Comparison of ENCODE assay signal across 8 mouse cellular contexts in the genomic region with DNA sequence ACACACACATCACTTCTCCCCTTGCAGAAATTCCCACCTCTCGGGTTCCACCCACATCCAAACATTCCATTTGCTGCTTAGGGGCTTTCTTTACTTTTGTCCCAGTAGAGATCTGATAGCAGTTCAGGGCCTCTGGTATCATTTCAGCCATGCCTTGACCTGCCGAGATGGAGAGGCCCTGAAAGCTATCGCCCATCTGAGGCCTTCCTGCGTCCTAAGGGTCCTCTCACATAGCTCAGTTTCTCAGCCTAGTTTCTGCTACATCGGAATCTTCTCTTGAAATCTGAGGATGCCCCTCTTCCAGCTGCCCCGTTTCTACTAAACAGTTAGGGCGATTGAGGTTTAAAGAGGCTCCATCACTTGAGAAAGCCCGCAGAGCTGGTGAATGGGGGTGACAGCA. TPM values are rescaled to one million over a fixed set of nuclear protein-coding genes. Genes with fewer than 3 reads are reported as not detected.
DNase-seq lines count a peak whose midpoint lies in the region; ATAC-seq and TF ChIP-seq lines count a peak whose summit lies in the region.

No protein-coding gene starts in this region.

- peaks cover 69% of the 10 kb centered on the region for H3K4me1 ChIP-seq in heart, embryonic 15.5 days (replicated peaks)
- peaks cover 1% of the 10 kb centered on the region for H3K4me1 ChIP-seq in bone marrow, adult 2 months (ENCODE audit: control insufficient read depth, insufficient read depth, low read length)
- peaks cover 12% of the 10 kb centered on the region for H3K4me1 ChIP-seq in hindbrain, embryonic 11.5 days (replicated peaks; ENCODE audit: control insufficient read depth, insufficient read depth, low read length)

- peak overlapping the region; percentile 99 for H3K4me2 ChIP-seq in heart, embryonic 15.5 days
- H3K4me2 ChIP-seq in hindbrain, embryonic 11.5 days (replicated peaks; ENCODE audit: low read depth, low read length): peak overlapping the region; percentile 98; the same call in 1 of the 2 replicates

- H3K36me3 ChIP-seq in heart, embryonic 15.5 days: peaks cover 9% of the 10 kb centered on the region; the same call in 1 of the 2 replicates
- H3K36me3 ChIP-seq in hindbrain, embryonic 11.5 days (ENCODE audit: control insufficient read depth, insufficient read depth, low read length): no peaks in the 10 kb centered on the region
- peaks cover 10% of the 10 kb centered on the region for H3K36me3 ChIP-seq in macrophage (ENCODE audit: inconsistent target)

- H3K9me3 ChIP-seq in heart, embryonic 15.5 days (replicated peaks): no peaks in the 10 kb centered on the region
- no peaks in the 10 kb centered on the region for H3K9me3 ChIP-seq in hindbrain, embryonic 11.5 days (ENCODE audit: control insufficient read depth, low read length)

- no peak overlapping the region for H3K27ac ChIP-seq in heart, embryonic 15.5 days
- peak overlapping the region; percentile 30; the same call in 1 of the 2 replicates for H3K27ac ChIP-seq in bone marrow, adult 2 months (ENCODE audit: control insufficient read depth, insufficient read depth, low read depth, low read length, poor library complexity)
- H3K27ac ChIP-seq in hindbrain, embryonic 11.5 days (ENCODE audit: low read depth, low read length): no peak overlapping the region
- H3K27ac ChIP-seq in macrophage: no peak overlapping the region

- peaks cover 22% of the 10 kb centered on the region; the same call in 1 of the 2 replicates for H3K79me2 ChIP-seq in macrophage (ENCODE audit: inconsistent target)

- peak overlapping the region; percentile 85; the same call in 1 of the 2 replicates for H3K9ac ChIP-seq in heart, embryonic 15.5 days
- peak overlapping the region; percentile 11; the same call in 1 of the 2 replicates for H3K9ac ChIP-seq in hindbrain, embryonic 11.5 days (ENCODE audit: low read depth, low read length)

- H3K4me3 ChIP-seq in heart, embryonic 15.5 days: peak overlapping the region; percentile 76
- H3K4me3 ChIP-seq in bone marrow, adult 2 months (replicated peaks; ENCODE audit: control insufficient read depth, low read depth, low read length): peak overlapping the region; percentile 57
- H3K4me3 ChIP-seq in hindbrain, embryonic 11.5 days (ENCODE audit: low read depth, low read length): peak overlapping the region; percentile 54
- peak overlapping the region; percentile 58; the same call in 1 of the 2 replicates for H3K4me3 ChIP-seq in macrophage (ENCODE audit: inconsistent target)

- H3K27me3 ChIP-seq in heart, embryonic 15.5 days: no peaks in the 10 kb centered on the region; the same call in 1 of the 2 replicates
- peaks cover 4% of the 10 kb centered on the region; the same call in 1 of the 2 replicates for H3K27me3 ChIP-seq in hindbrain, embryonic 11.5 days (ENCODE audit: control insufficient read depth, insufficient read depth, low read length)

- intact Hi-C loops in heart, postnatal 10 days (cut with DNase I): no loop called here
- intact Hi-C loops in left cerebral cortex, postnatal 14 days (cut with DNase I): no loop called here

- no peak for DNase-seq in heart, postnatal 10 days
- DNase-seq in hindbrain, embryonic 11.5 days (ENCODE audit: low spot score): no peak
- no peak for DNase-seq in right cerebral cortex, postnatal 25 days
- DNase-seq in layer of hippocampus, adult 8-10 months (ENCODE audit: low spot score in 2 of 2): no peak
- DNase-seq in left cerebral cortex, postnatal 14 days (ENCODE audit: low spot score in 2 of 2): no peak

- no peak for TF ChIP-seq POLR2A in bone marrow, adult 2 months (IDR thresholded peaks at IDR 0.05; ENCODE audit: borderline replicate concordance, control insufficient read depth, low read depth, low read length)

- 46% methylated on average over 8 of the region's 8 CpGs for WGBS in heart, embryonic 15.5 days
- WGBS in bone marrow, adult 2 months: 41% methylated on average over 8 of the region's 8 CpGs
- 42% methylated on average over 8 of the region's 8 CpGs for WGBS in hindbrain, embryonic 11.5 days
- WGBS in macrophage (ENCODE audit: missing documents): 69% methylated on average over 8 of the region's 8 CpGs

- TF ChIP-seq CTCF in bone marrow, adult 2 months (IDR thresholded peaks at IDR 0.05; ENCODE audit: control insufficient read depth, insufficient read depth, low read length): no peak

- ATAC-seq in heart, embryonic 15.5 days (replicated peaks; ENCODE audit: insufficient number of reproducible peaks, insufficient read depth, low FRiP score, low read depth): no peak
- ATAC-seq in hindbrain, embryonic 11.5 days (ENCODE audit: low FRiP score): no peak

RNA-seq across cellular contexts. Expression of a gene that starts 5.2 kb away (rescaled TPM):
- 90.9 and 120 TPM in 2 replicates for polyA plus RNA-seq in heart, embryonic 15.5 days (2015; fragmentation: Nextera tagmentation; extraction: Ambion mirVana)
- 10 to 100 TPM; 88.3 to 99.0 TPM for total RNA-seq in heart, postnatal 10 days (2021)
- 73.1 and 109 TPM in 2 replicates for polyA plus RNA-seq in bone marrow, adult 2 months (2011; ENCODE audit: insufficient read depth, insufficient read length, low replicate concordance, missing spikeins)
- polyA plus RNA-seq in hindbrain, embryonic 11.5 days (2014; fragmentation: Nextera tagmentation; extraction: Ambion mirVana): 48.0 and 50.8 TPM in 2 replicates
- 100 to 1,000 TPM in 1 of 26 experiments, 10 to 100 TPM in 25; 14.6 to 121 (median 42.6) TPM for total RNA-seq in macrophage (2018; cell fraction: chromatin; rRNA removed)
- total RNA-seq in macrophage (2018; cell fraction: cytosol; rRNA removed): 10 to 100 TPM; 33.8 to 79.3 (median 46.1) TPM
- total RNA-seq in macrophage (2018; cell fraction: nucleus; rRNA removed): 100 to 1,000 TPM in 2 of 26 experiments, 10 to 100 TPM in 24; 34.5 to 101 (median 54.4) TPM
- 69.7 to 95.8 TPM (median 74.1 TPM) in 3 replicates for polyA plus RNA-seq in macrophage (2018)
- total RNA-seq in layer of hippocampus, adult 8-10 months (2022): 10 to 100 TPM; 19.4 to 26.3 (median 21.0) TPM
- 10 to 100 TPM; 21.0 to 24.4 TPM for total RNA-seq in left cerebral cortex, postnatal 14 days (2021)

RNA-seq across cellular contexts. Expression of a gene that starts 7.7 kb away (rescaled TPM):
- 0.16 and 0.24 TPM in 2 replicates for polyA plus RNA-seq in heart, embryonic 15.5 days (2015; fragmentation: Nextera tagmentation; extraction: Ambion mirVana)
- not detected for total RNA-seq in heart, postnatal 10 days (2021)
- 9.3 TPM in 1 of 2 replicates, not detected in the other for polyA plus RNA-seq in bone marrow, adult 2 months (2011; ENCODE audit: insufficient read depth, insufficient read length, low replicate concordance, missing spikeins)
- polyA plus RNA-seq in hindbrain, embryonic 11.5 days (2014; fragmentation: Nextera tagmentation; extraction: Ambion mirVana): 1.1 and 1.8 TPM in 2 replicates
- not detected for total RNA-seq in macrophage (2018; cell fraction: chromatin; rRNA removed)
- total RNA-seq in macrophage (2018; cell fraction: cytosol; rRNA removed): not detected
- not detected for total RNA-seq in macrophage (2018; cell fraction: nucleus; rRNA removed)
- not detected in 3 replicates for polyA plus RNA-seq in macrophage (2018)
- total RNA-seq in layer of hippocampus, adult 8-10 months (2022): not detected
- not detected for total RNA-seq in left cerebral cortex, postnatal 14 days (2021)

RNA-seq across cellular contexts. Expression of a gene that starts 21.1 kb away (rescaled TPM):
- 1,147 and 1,218 TPM in 2 replicates for polyA plus RNA-seq in heart, embryonic 15.5 days (2015; fragmentation: Nextera tagmentation; extraction: Ambion mirVana)
- 1,000 to 10,000 TPM; 1,000 to 1,054 TPM for total RNA-seq in heart, postnatal 10 days (2021)
- 576 and 1,077 TPM in 2 replicates for polyA plus RNA-seq in bone marrow, adult 2 months (2011; ENCODE audit: insufficient read depth, insufficient read length, low replicate concordance, missing spikeins)
- polyA plus RNA-seq in hindbrain, embryonic 11.5 days (2014; fragmentation: Nextera tagmentation; extraction: Ambion mirVana): 1,644 and 1,674 TPM in 2 replicates
- total RNA-seq in macrophage (2018; cell fraction: chromatin; rRNA removed): 100 to 1,000 TPM in 24 of 26 experiments, 10 to 100 TPM in 2; 75.3 to 326 (median 157) TPM
- 1,000 to 10,000 TPM in 1 of 26 experiments, 100 to 1,000 TPM in 25; 478 to 1,021 (median 622) TPM for total RNA-seq in macrophage (2018; cell fraction: cytosol; rRNA removed)
- 100 to 1,000 TPM; 134 to 740 (median 322) TPM for total RNA-seq in macrophage (2018; cell fraction: nucleus; rRNA removed)
- 519 to 1,022 TPM (median 909 TPM) in 3 replicates for polyA plus RNA-seq in macrophage (2018)
- total RNA-seq in layer of hippocampus, adult 8-10 months (2022): 1,000 to 10,000 TPM; 1,566 to 2,023 (median 1,742) TPM
- 1,000 to 10,000 TPM; 1,454 to 1,586 TPM for total RNA-seq in left cerebral cortex, postnatal 14 days (2021)

RNA-seq across cellular contexts. Expression of a gene that starts 30.5 kb away (rescaled TPM):
- polyA plus RNA-seq in heart, embryonic 15.5 days (2015; fragmentation: Nextera tagmentation; extraction: Ambion mirVana): 75.8 and 98.4 TPM in 2 replicates
- 10 to 100 TPM; 34.5 to 36.8 TPM for total RNA-seq in heart, postnatal 10 days (2021)
- polyA plus RNA-seq in bone marrow, adult 2 months (2011; ENCODE audit: insufficient read depth, insufficient read length, low replicate concordance, missing spikeins): 14.7 and 22.7 TPM in 2 replicates
- 89.9 and 91.5 TPM in 2 replicates for polyA plus RNA-seq in hindbrain, embryonic 11.5 days (2014; fragmentation: Nextera tagmentation; extraction: Ambion mirVana)
- 100 to 1,000 TPM in 12 of 26 experiments, 10 to 100 TPM in 14; 21.2 to 410 (median 74.1) TPM for total RNA-seq in macrophage (2018; cell fraction: chromatin; rRNA removed)
- total RNA-seq in macrophage (2018; cell fraction: cytosol; rRNA removed): 10 to 100 TPM; 41.0 to 71.6 (median 56.5) TPM
- total RNA-seq in macrophage (2018; cell fraction: nucleus; rRNA removed): 100 to 1,000 TPM in 13 of 26 experiments, 10 to 100 TPM in 13; 49.8 to 383 (median 91.4) TPM
- polyA plus RNA-seq in macrophage (2018): 41.2 to 72.8 TPM (median 58.2 TPM) in 3 replicates
- total RNA-seq in layer of hippocampus, adult 8-10 months (2022): 10 to 100 TPM; 26.6 to 35.6 (median 30.3) TPM
- 10 to 100 TPM; 41.6 to 46.1 TPM for total RNA-seq in left cerebral cortex, postnatal 14 days (2021)

RNA-seq across cellular contexts. Expression of a gene that starts 38.7 kb away (rescaled TPM):
- polyA plus RNA-seq in heart, embryonic 15.5 days (2015; fragmentation: Nextera tagmentation; extraction: Ambion mirVana): 3.0 and 6.8 TPM in 2 replicates
- 1 to 10 TPM; 1.8 to 2.7 TPM for total RNA-seq in heart, postnatal 10 days (2021)
- polyA plus RNA-seq in bone marrow, adult 2 months (2011; ENCODE audit: insufficient read depth, insufficient read length, low replicate concordance, missing spikeins): 6.9 and 14.8 TPM in 2 replicates
- 5.6 and 9.0 TPM in 2 replicates for polyA plus RNA-seq in hindbrain, embryonic 11.5 days (2014; fragmentation: Nextera tagmentation; extraction: Ambion mirVana)
- 100 to 1,000 TPM in 18 of 26 experiments, 10 to 100 TPM in 8; 11.3 to 677 (median 279) TPM for total RNA-seq in macrophage (2018; cell fraction: chromatin; rRNA removed)
- total RNA-seq in macrophage (2018; cell fraction: cytosol; rRNA removed): 100 to 1,000 TPM in 8 of 26 experiments, 10 to 100 TPM in 16, 1 to 10 TPM in 2; 7.9 to 269 (median 43.5) TPM
- 100 to 1,000 TPM in 19 of 26 experiments, 10 to 100 TPM in 6, 1 to 10 TPM in 1; 9.8 to 645 (median 296) TPM for total RNA-seq in macrophage (2018; cell fraction: nucleus; rRNA removed)
- 5.5 to 11.3 TPM (median 9.9 TPM) in 3 replicates for polyA plus RNA-seq in macrophage (2018)
- total RNA-seq in layer of hippocampus, adult 8-10 months (2022): 1 to 10 TPM; 2.3 to 3.3 (median 2.7) TPM
- 1 to 10 TPM; 1.8 to 2.0 TPM for total RNA-seq in left cerebral cortex, postnatal 14 days (2021)
